11 mouse cellular contexts compared by ENCODE assay signal in genomic region chr12:26478196-26479004, GRCm38 (mm10). TPM values are rescaled to one million over a fixed set of nuclear protein-coding genes. Genes with fewer than 3 reads are reported as not detected.
DNase-seq lines count a peak whose midpoint lies in the region; TF ChIP-seq lines count a peak whose summit lies in the region.
"Had no signal": no experiment of that assay in that cellular context is flagged by ENCODE, and none has a peak within 500 bp of the region (broad histone marks: within the 10 kb centered on the region; RNA-seq: fewer than 3 reads in every experiment).

No protein-coding gene starts in this region.

- TF ChIP-seq CTCF in lung, adult 2 months (IDR thresholded peaks at IDR 0.05; ENCODE audit: insufficient read depth, low read length) = no peak

- 65% methylated on average over 18 of the region's 18 CpGs for WGBS in lung, adult 2 months
- 92% methylated on average over 18 of the region's 18 CpGs for WGBS in hindbrain, embryonic 10.5 days

- H3K9me3 ChIP-seq in hindbrain, embryonic 10.5 days = no peaks in the 10 kb centered on the region
- H3K9me3 ChIP-seq: embryonic facial prominence, embryonic 13.5 days; megakaryocyte, embryonic 14.5 days; neural tube, embryonic 12.5 days had no signal

- no peaks in the 10 kb centered on the region for H3K36me3 ChIP-seq in hindbrain, embryonic 10.5 days
- H3K36me3 ChIP-seq: embryonic facial prominence, embryonic 13.5 days; neural tube, embryonic 12.5 days had no signal

- no peaks in the 10 kb centered on the region for H3K27me3 ChIP-seq in hindbrain, embryonic 10.5 days (ENCODE audit: insufficient read depth, poor library complexity, severe bottlenecking)
- H3K27me3 ChIP-seq: embryonic facial prominence, embryonic 13.5 days; megakaryocyte, embryonic 14.5 days; neural tube, embryonic 12.5 days had no signal

- no peak for TF ChIP-seq POLR2A in lung, adult 2 months (IDR thresholded peaks at IDR 0.05; ENCODE audit: borderline replicate concordance, extremely low read depth, low read depth, low read length)

- DNase-seq in adrenal gland, adult (ENCODE audit: inconsistent age in 2 of 2, low spot score in 1 of 2) = peak; percentile 66 to 93
- DNase-seq in adrenal gland, postnatal 4 days (ENCODE audit: low spot score in 2 of 2) = no peak
- DNase-seq in lung, adult 18-20 months = peak; percentile 17 to 33
- no peak for DNase-seq in lung, adult 2 months
- peak; percentile 46 for DNase-seq in gastrocnemius, postnatal 25 days
- peak; percentile 39 for DNase-seq in lung, postnatal 36 days
- no peak for DNase-seq in ovary, adult 18-20 months (ENCODE audit: low spot score)
- DNase-seq in hindbrain, embryonic 10.5 days (ENCODE audit: low spot score) = no peak

- no peak overlapping the region for H3K27ac ChIP-seq in hindbrain, embryonic 10.5 days
- H3K27ac ChIP-seq: embryonic facial prominence, embryonic 13.5 days; neural tube, embryonic 12.5 days had no signal

- no peak overlapping the region for H3K4me3 ChIP-seq in lung, adult 2 months (replicated peaks; ENCODE audit: extremely low read depth, low read depth, low read length)
- H3K4me3 ChIP-seq in hindbrain, embryonic 10.5 days = no peak overlapping the region
- H3K4me3 ChIP-seq: embryonic facial prominence, embryonic 13.5 days; megakaryocyte, embryonic 14.5 days; neural tube, embryonic 12.5 days had no signal

- H3K4me1 ChIP-seq in lung, adult 2 months (ENCODE audit: control insufficient read depth, insufficient read depth, low read length) = no peaks in the 10 kb centered on the region
- no peaks in the 10 kb centered on the region for H3K4me1 ChIP-seq in hindbrain, embryonic 10.5 days (replicated peaks)
- H3K4me1 ChIP-seq: embryonic facial prominence, embryonic 13.5 days; neural tube, embryonic 12.5 days had no signal

RNA-seq across cellular contexts. Expression of gene Cmpk2, which starts 9.4 kb away (rescaled TPM):
- total RNA-seq in adrenal gland, postnatal 4 days (2021) = 10 to 100 TPM; 39.7 to 40.4 TPM
- polyA plus RNA-seq in lung, adult 2 months (2012; rRNA removed) = 9.8 and 10.7 TPM in 2 replicates
- total RNA-seq in gastrocnemius, postnatal 25 days (2021) = 1 to 10 TPM; 1.7 to 1.9 TPM
- polyA plus RNA-seq in hindbrain, embryonic 10.5 days (2016; fragmentation: Nextera tagmentation; extraction: Ambion mirVana) = 6.2 and 7.4 TPM in 2 replicates

RNA-seq across cellular contexts. Expression of gene Rsad2, which starts 22.1 kb away (rescaled TPM):
- 10 to 100 TPM; 16.1 to 19.5 TPM for total RNA-seq in adrenal gland, postnatal 4 days (2021)
- 1.4 and 1.8 TPM in 2 replicates for polyA plus RNA-seq in lung, adult 2 months (2012; rRNA removed)
- under 1 TPM; 0.72 to 0.99 TPM for total RNA-seq in gastrocnemius, postnatal 25 days (2021)
- 0.30 and 0.35 TPM in 2 replicates for polyA plus RNA-seq in hindbrain, embryonic 10.5 days (2016; fragmentation: Nextera tagmentation; extraction: Ambion mirVana)

Comparison
In these comparisons a context has a peak if more than half of its experiments do, and no peak if none do; other contexts are left out.
1. DNase-seq: peak in adrenal gland, adult (2 of 2), lung, adult 18-20 months (2 of 2), gastrocnemius, postnatal 25 days (single experiment) and lung, postnatal 36 days (single experiment); none in adrenal gland, postnatal 4 days (0 of 2), lung, adult 2 months (single experiment), ovary, adult 18-20 months (single experiment) and hindbrain, embryonic 10.5 days (single experiment).
2. RNA of gene Cmpk2, which starts 9.4 kb away (total RNA-seq): 39.7 to 40.4 TPM in adrenal gland, postnatal 4 days; 1.7 to 1.9 TPM in gastrocnemius, postnatal 25 days; every median in the first group is over 10 times any median in the second.
3. RNA of gene Rsad2, which starts 22.1 kb away (total RNA-seq): 16.1 to 19.5 TPM in adrenal gland, postnatal 4 days; 0.72 to 0.99 TPM in gastrocnemius, postnatal 25 days; every median in the first group is over 4 times any median in the second.